Mouse (Mus musculus) T-helper 2 cell (primary cell): ENCODE data around the gene Tmtc2.

Experiments
- in situ Hi-C: fragments of 300-600 bp; cut with MboI, MseI; formaldehyde crosslinking; loops from one replicate; pipeline ENCODE4 v1.15.1; 2025; ENCODE audit warnings: high pct_unique_total_duplicates

The Tmtc2 gene

GRCm38 (mm10) chr10:105573908-105574694 lies at the start of gene Tmtc2:
Tmtc2 (minus strand) TSS chr10:105574451.
- in situ Hi-C loops: no loop called here

GRCm38 (mm10) chr10:105612117-105612516 lies 37.9 kb upstream of the Tmtc2 start:
- in situ Hi-C loops: no loop called here

GRCm38 (mm10) chr10:105598826-105599225 lies 24.6 kb upstream of the Tmtc2 start:
- in situ Hi-C loops: no loop called here

GRCm38 (mm10) chr10:105597226-105597625 lies 23.0 kb upstream of the Tmtc2 start:
- in situ Hi-C loops: no loop called here

- in situ Hi-C loops: no loop called here
Observed at GRCm38 (mm10) chr10:105595480-105596102, 21.3 kb upstream of the Tmtc2 start.

- in situ Hi-C loops: no loop called here
Observed at GRCm38 (mm10) chr10:105588141-105588540, 13.9 kb upstream of the Tmtc2 start.

GRCm38 (mm10) chr10:105579318-105579717 lies 5.1 kb upstream of the Tmtc2 start:
- in situ Hi-C loops: no loop called here

- in situ Hi-C loops: no loop called here
Observed at GRCm38 (mm10) chr10:105578291-105578845, 4.1 kb upstream of the Tmtc2 start.

GRCm38 (mm10) chr10:105574695-105575660 lies 727 bp upstream of the Tmtc2 start:
- in situ Hi-C loops: no loop called here

- in situ Hi-C loops: no loop called here
Observed at GRCm38 (mm10) chr10:105573306-105573907, 844 bp downstream of the Tmtc2 start.

GRCm38 (mm10) chr10:105572829-105573228 lies 1.4 kb downstream of the Tmtc2 start:
- in situ Hi-C loops: no loop called here

- in situ Hi-C loops: no loop called here
Observed at GRCm38 (mm10) chr10:105572301-105572700, 1.9 kb downstream of the Tmtc2 start.

GRCm38 (mm10) chr10:105571831-105572230 lies 2.4 kb downstream of the Tmtc2 start:
- in situ Hi-C loops: no loop called here

GRCm38 (mm10) chr10:105571019-105571418 lies 3.2 kb downstream of the Tmtc2 start:
- in situ Hi-C loops: no loop called here

- in situ Hi-C loops: no loop called here
Observed at GRCm38 (mm10) chr10:105569573-105569972, 4.7 kb downstream of the Tmtc2 start.

- in situ Hi-C loops: no loop called here
Observed at GRCm38 (mm10) chr10:105567825-105568531, 6.3 kb downstream of the Tmtc2 start.

GRCm38 (mm10) chr10:105561548-105561947 lies 12.7 kb downstream of the Tmtc2 start:
- in situ Hi-C loops: no loop called here

- in situ Hi-C loops: no loop called here
Observed at GRCm38 (mm10) chr10:105557581-105557980, 16.7 kb downstream of the Tmtc2 start.

- in situ Hi-C loops: no loop called here
Observed at GRCm38 (mm10) chr10:105556890-105557572, 17.2 kb downstream of the Tmtc2 start.

- in situ Hi-C loops: no loop called here
Observed at GRCm38 (mm10) chr10:105554153-105554552, 20.1 kb downstream of the Tmtc2 start.
